In genomic region chr19:40269526-40269925, GRCm38 (mm10) we compare ENCODE assay signal across 11 mouse cellular contexts. TPM values are rescaled to one million over a fixed set of nuclear protein-coding genes. Genes with fewer than 3 reads are reported as not detected.
DNase-seq lines count a peak whose midpoint lies in the region; ATAC-seq and TF ChIP-seq lines count a peak whose summit lies in the region.
"Had no signal": no experiment of that assay in that cellular context is flagged by ENCODE, and none has a peak within 500 bp of the region (broad histone marks: within the 10 kb centered on the region; RNA-seq: fewer than 3 reads in every experiment).

No protein-coding gene starts in this region.

- H3K4me3 ChIP-seq in megakaryocyte, embryonic 14.5 days (replicated peaks): peak overlapping the region; percentile 97
- H3K4me3 ChIP-seq in limb, embryonic 10.5 days: no peak overlapping the region
- H3K4me3 ChIP-seq in stomach, postnatal 0 days (ENCODE audit: low read depth, low read length): peak overlapping the region; percentile 78

- TF ChIP-seq CTCF in stomach, postnatal 0 days (IDR thresholded peaks at IDR 0.05; ENCODE audit: low read depth): no peak

- H3K27me3 ChIP-seq in megakaryocyte, embryonic 14.5 days (replicated peaks): peaks cover 14% of the 10 kb centered on the region
- peaks cover 41% of the 10 kb centered on the region for H3K27me3 ChIP-seq in limb, embryonic 10.5 days (ENCODE audit: low read depth, poor library complexity, severe bottlenecking)
- H3K27me3 ChIP-seq in stomach, postnatal 0 days (ENCODE audit: control insufficient read depth, insufficient read depth, low read length): no peaks in the 10 kb centered on the region

- no peak for TF ChIP-seq EP300 in stomach, postnatal 0 days (optimal IDR thresholded peaks at IDR 0.05)

- H3K27ac ChIP-seq in limb, embryonic 10.5 days: no peak overlapping the region
- peak overlapping the region; percentile 58 for H3K27ac ChIP-seq in stomach, postnatal 0 days (replicated peaks)

- H3K4me1 ChIP-seq in megakaryocyte, embryonic 14.5 days: peaks cover 61% of the 10 kb centered on the region
- peaks cover 14% of the 10 kb centered on the region for H3K4me1 ChIP-seq in limb, embryonic 10.5 days
- H3K4me1 ChIP-seq in stomach, postnatal 0 days (replicated peaks; ENCODE audit: control insufficient read depth, insufficient read depth): no peaks in the 10 kb centered on the region

- no peaks in the 10 kb centered on the region; the same call in 1 of the 2 replicates for H3K9me3 ChIP-seq in megakaryocyte, embryonic 14.5 days
- H3K9me3 ChIP-seq in limb, embryonic 10.5 days (replicated peaks): no peaks in the 10 kb centered on the region
- H3K9me3 ChIP-seq in stomach, postnatal 0 days (ENCODE audit: control insufficient read depth, low read length): no peaks in the 10 kb centered on the region

- WGBS in limb, embryonic 10.5 days: 72% methylated on average over 5 of the region's 5 CpGs
- 49% methylated on average over 5 of the region's 5 CpGs for WGBS in stomach, postnatal 0 days

- 0 out of 2 replicates have a peak, but pooled peaks have one; percentile 44 for ATAC-seq in frontal cortex, adult (ENCODE audit: low TSS enrichment)
- ATAC-seq in megakaryocyte, adult 5-6 weeks (ENCODE audit: poor library complexity, severe bottlenecking): no peak
- no peak for ATAC-seq in stomach, postnatal 0 days (ENCODE audit: low FRiP score, low TSS enrichment)
- no peak for ATAC-seq in erythroid progenitor cell, adult 5-6 weeks (replicated peaks; ENCODE audit: low FRiP score, poor library complexity, severe bottlenecking)
- ATAC-seq: midbrain, embryonic 16.5 days had no signal

- H3K9ac ChIP-seq in stomach, postnatal 0 days (ENCODE audit: low read length): no peak overlapping the region

- H3K36me3 ChIP-seq in megakaryocyte, embryonic 14.5 days (replicated peaks; ENCODE audit: low read length): peaks cover 20% of the 10 kb centered on the region
- no peaks in the 10 kb centered on the region for H3K36me3 ChIP-seq in limb, embryonic 10.5 days
- H3K36me3 ChIP-seq in stomach, postnatal 0 days (ENCODE audit: control insufficient read depth, insufficient read depth, low read length): no peaks in the 10 kb centered on the region

- H3K4me2 ChIP-seq in stomach, postnatal 0 days (replicated peaks; ENCODE audit: low read depth): peak overlapping the region; percentile 81

- DNase-seq in frontal cortex, adult 2 months (ENCODE audit: extremely low spot score in 1 of 2, low spot score in 1 of 2): no peak
- peak; percentile 25 for DNase-seq in limb, embryonic 10.5 days (ENCODE audit: low spot score)
- no peak for DNase-seq in stomach, postnatal 0 days (ENCODE audit: low spot score)
- no peak for DNase-seq in layer of hippocampus, adult 8-10 months (ENCODE audit: low spot score in 2 of 2)
- DNase-seq: adrenal gland, postnatal 25 days; cerebellum, adult 9-11 months had no signal

RNA-seq across cellular contexts. Expression of gene Pdlim1, which starts 2.1 kb away (rescaled TPM):
- 11.1 and 11.3 TPM in 2 replicates for polyA plus RNA-seq in frontal cortex, adult 2 months (2012; rRNA removed)
- polyA plus RNA-seq in megakaryocyte, embryonic 14.5 days (2012; ENCODE audit: insufficient read depth, low replicate concordance): 77.9 and 155 TPM in 2 replicates
- 163 and 177 TPM in 2 replicates for total RNA-seq in megakaryocyte, adult 5-6 weeks (2015)
- 87.9 and 88.3 TPM in 2 replicates for total RNA-seq in megakaryocyte, adult 5-6 weeks (2017)
- 63.2 and 63.7 TPM in 2 replicates for polyA plus RNA-seq in limb, embryonic 10.5 days (2016; fragmentation: Nextera tagmentation; extraction: Ambion mirVana)
- polyA plus RNA-seq in stomach, postnatal 0 days (2015; fragmentation: Nextera tagmentation; extraction: Ambion mirVana): 288 and 298 TPM in 2 replicates
- 10 to 100 TPM; 10.5 to 13.6 (median 13.4) TPM for total RNA-seq in layer of hippocampus, adult 8-10 months (2022)
- 19.8 and 40.2 TPM in 2 replicates for total RNA-seq in erythroid progenitor cell, adult 5-6 weeks (2015; ENCODE audit: low replicate concordance)
- 13.3 and 17.2 TPM in 2 replicates for total RNA-seq in erythroid progenitor cell, adult 5-6 weeks (2017; ENCODE audit: low replicate concordance)
